Mouse (Mus musculus) heart, embryonic 13.5 days (tissue): ENCODE measurements around the gene Rnaseh2b. TPM values are rescaled to one million over a fixed set of nuclear protein-coding genes. Genes with fewer than 3 reads are reported as not detected.

Experiments
- ATAC-seq: fragments of 200-750 bp; cut with Nextera tagmentation; 2 replicates; pipeline ENCODE4 v1.8.0; 2017; ENCODE audit warnings: moderate TSS enrichment; ENCODE audit not compliant: insufficient number of reproducible peaks, low FRiP score, low TSS enrichment; ENCODE audit errors: extremely low read depth
- H3K27ac ChIP-seq: fragments of 300-500 bp; sonication (generic); replicated peaks from 2 replicates; pipeline ENCODE4 v1.5.1; 2015; ENCODE audit warnings: moderate library complexity, mild to moderate bottlenecking, inconsistent platforms
- H3K27me3 ChIP-seq: fragments of 300-500 bp; sonication (generic); replicated peaks from 2 replicates; pipeline ENCODE4 v1.6.1; 2015; ENCODE audit warnings: mild to moderate bottlenecking, inconsistent platforms
- H3K36me3 ChIP-seq: fragments of 300-500 bp; sonication (generic); 2 replicates; pipeline ENCODE4 v1.6.1; 2015; ENCODE audit warnings: mild to moderate bottlenecking, inconsistent platforms
- H3K4me1 ChIP-seq: fragments of 300-500 bp; sonication (generic); 2 replicates; pipeline ENCODE4 v1.6.1; 2015; ENCODE audit warnings: inconsistent platforms
- H3K4me2 ChIP-seq: fragments of 300-500 bp; sonication (generic); 2 replicates; pipeline ENCODE4 v1.6.1; 2015; ENCODE audit warnings: inconsistent platforms, mild to moderate bottlenecking, moderate library complexity
- H3K4me3 ChIP-seq: fragments of 300-500 bp; sonication (generic); 2 replicates; pipeline ENCODE4 v1.5.1; 2015; ENCODE audit warnings: moderate library complexity, mild to moderate bottlenecking, inconsistent platforms
- H3K9ac ChIP-seq: fragments of 300-500 bp; sonication (generic); 2 replicates; pipeline ENCODE4 v1.6.1; 2015; ENCODE audit warnings: inconsistent platforms, mild to moderate bottlenecking, moderate library complexity
- H3K9me3 ChIP-seq: fragments of 300-500 bp; sonication (generic); 2 replicates; pipeline ENCODE4 v1.6.1; 2016; ENCODE audit warnings: inconsistent platforms
- WGBS: fragments of 180-500 bp; shearing (Covaris S2); methylation state at CpG from one replicate; pipeline ENCODE4 v1.1.7; 2015; ENCODE audit warnings: mixed read lengths; 5-methylcytosine and 5-hydroxymethylcytosine counted together
- polyA plus RNA-seq: library from polyadenylated mRNA; unstranded; fragments of >200 nt; fragmentation: Nextera tagmentation; extraction: Ambion mirVana; gene quantifications from 2 replicates; pipeline ENCODE4 v1.2.1, GENCODE M21; 2015

Gene Rnaseh2b
- polyA plus RNA-seq, 1 experiment from 2014 or later, result 53.4 TPM

- H3K27ac ChIP-seq, result peak overlapping the region; percentile 61
- H3K36me3 ChIP-seq, result no peaks in the 10 kb centered on the region
- peak overlapping the region; percentile 20 for H3K4me2 ChIP-seq
- 71% methylated on average over 9 of the region's 9 CpGs for WGBS
- peaks cover 15% of the 10 kb centered on the region for H3K4me1 ChIP-seq
- no peak for ATAC-seq
- no peak overlapping the region for H3K9ac ChIP-seq
- H3K9me3 ChIP-seq, result no peaks in the 10 kb centered on the region
- no peak overlapping the region for H3K4me3 ChIP-seq
- H3K27me3 ChIP-seq, result no peaks in the 10 kb centered on the region
These were observed 97.5 kb downstream of the Rnaseh2b start for GRCm38 (mm10) chr14:62389729-62390536.

DNA sequence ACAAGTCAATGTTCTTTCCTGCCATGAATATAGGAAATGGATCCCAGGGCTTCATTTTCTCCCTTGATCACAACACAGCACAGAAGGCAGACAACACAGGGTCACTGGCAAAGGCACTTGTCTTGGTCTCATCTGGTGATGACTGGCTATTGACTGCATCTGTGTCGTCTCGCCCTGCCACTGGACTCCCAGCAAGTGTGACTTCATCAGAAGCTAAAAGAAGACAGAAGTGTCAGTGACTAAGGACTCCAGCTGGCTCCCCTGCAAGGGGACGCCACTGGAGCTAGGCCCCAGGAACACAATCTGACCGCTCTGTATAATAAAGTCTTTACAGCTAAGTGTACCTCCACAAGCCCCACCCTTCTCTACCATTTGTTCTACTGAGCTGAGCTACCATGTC lies 100.4 kb downstream of the Rnaseh2b start:
- H3K27me3 ChIP-seq, result no peaks in the 10 kb centered on the region
- no peak overlapping the region for H3K4me2 ChIP-seq
- no peak overlapping the region; the same call in 1 of the 2 replicates for H3K9ac ChIP-seq
- H3K27ac ChIP-seq, result no peak overlapping the region
- H3K4me3 ChIP-seq, result no peak overlapping the region
- H3K36me3 ChIP-seq, result no peaks in the 10 kb centered on the region
- 47% methylated on average over 4 of the region's 4 CpGs for WGBS
- peaks cover 29% of the 10 kb centered on the region for H3K4me1 ChIP-seq
- ATAC-seq, result no peak
- no peaks in the 10 kb centered on the region for H3K9me3 ChIP-seq

DNA sequence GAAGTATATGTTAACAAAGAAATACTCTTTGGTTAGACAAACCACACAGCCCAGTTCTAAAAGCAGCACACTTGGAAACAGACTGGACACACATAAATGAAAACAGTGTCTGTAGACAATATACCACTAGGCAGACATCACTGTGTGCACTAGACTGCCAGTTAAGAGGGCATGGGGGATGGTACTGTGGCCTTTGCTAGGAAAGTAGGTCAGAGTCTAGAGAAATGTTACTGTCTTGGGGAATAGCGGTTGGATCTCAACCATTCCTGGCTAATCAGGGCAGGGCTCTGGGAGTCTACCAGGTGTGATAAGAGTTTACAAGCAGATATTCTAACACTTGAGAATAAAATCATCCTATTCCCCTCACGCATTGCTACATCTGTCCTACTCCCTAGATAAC lies 103.0 kb downstream of the Rnaseh2b start:
- Histone ChIP-seq H3K27ac (no peak overlapping the region), H3K27me3 (no peaks in the 10 kb centered on the region), H3K4me3 (no peak overlapping the region), H3K9me3 (no peaks in the 10 kb centered on the region), H3K9ac (no peak overlapping the region), H3K36me3 (no peaks in the 10 kb centered on the region), H3K4me2 (no peak overlapping the region), H3K4me1 (peaks cover 24% of the 10 kb centered on the region)
- 83% methylated on average over 2 of the region's 2 CpGs for WGBS
- no peak for ATAC-seq

DNA sequence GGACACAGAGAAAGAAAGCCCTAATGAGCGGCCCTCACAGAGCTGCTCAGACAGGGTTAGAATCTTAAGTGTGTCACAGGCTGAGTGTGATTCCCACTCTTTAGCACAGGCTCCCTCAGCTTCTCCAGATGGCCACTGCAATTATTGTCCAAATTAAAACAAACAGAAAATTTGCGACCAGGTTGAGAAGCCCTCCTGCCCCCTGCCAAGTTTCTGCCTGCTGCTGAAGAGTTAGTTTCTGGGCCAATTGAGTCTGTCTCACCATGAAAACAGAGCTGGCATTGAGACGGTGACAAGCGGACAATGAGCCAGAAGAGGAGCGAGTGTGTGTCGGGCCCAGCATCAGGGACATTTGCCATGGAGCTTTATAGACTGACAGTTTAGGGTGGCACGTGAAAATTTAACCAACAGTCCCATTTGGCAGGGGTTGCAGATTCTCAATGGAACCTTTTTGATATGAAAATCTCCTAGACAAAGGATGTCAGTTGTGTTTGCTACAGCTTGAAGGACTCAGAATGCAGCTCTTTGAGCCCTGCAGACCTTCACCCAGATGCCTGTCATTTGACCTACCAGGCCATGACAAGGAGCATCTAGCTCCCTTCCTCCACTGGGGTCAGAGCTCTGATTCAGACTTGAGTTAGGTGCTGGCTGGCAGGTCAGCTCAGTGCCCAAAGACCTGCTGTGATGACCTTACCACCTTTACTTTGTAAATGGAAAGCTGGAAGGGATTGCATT lies 123.8 kb downstream of the Rnaseh2b start:
- H3K9ac ChIP-seq, result no peak overlapping the region
- H3K4me3 ChIP-seq, result no peak overlapping the region
- no peaks in the 10 kb centered on the region for H3K27me3 ChIP-seq
- H3K27ac ChIP-seq, result peak overlapping the region; percentile 69
- no peak for ATAC-seq
- no peaks in the 10 kb centered on the region for H3K36me3 ChIP-seq
- WGBS, result 72% methylated on average over 7 of the region's 7 CpGs
- peaks cover 32% of the 10 kb centered on the region for H3K4me1 ChIP-seq
- H3K4me2 ChIP-seq, result no peak overlapping the region
- H3K9me3 ChIP-seq, result no peaks in the 10 kb centered on the region

GRCm38 (mm10) chr14:62416742-62417134 lies 124.3 kb downstream of the Rnaseh2b start:
- Histone ChIP-seq H3K36me3 (no peaks in the 10 kb centered on the region), H3K27me3 (no peaks in the 10 kb centered on the region), H3K4me1 (peaks cover 32% of the 10 kb centered on the region), H3K4me2 (0 out of 2 replicates have a peak overlapping the region, but pooled peaks have one; percentile 14), H3K9me3 (no peaks in the 10 kb centered on the region), H3K27ac (peak overlapping the region; percentile 69), H3K4me3 (no peak overlapping the region), H3K9ac (no peak overlapping the region)
- no peak for ATAC-seq
- WGBS, result 13% methylated on average over 1 of the region's 1 CpGs

- no peak for ATAC-seq
- Histone ChIP-seq H3K4me3 (no peak overlapping the region), H3K27me3 (no peaks in the 10 kb centered on the region), H3K4me2 (no peak overlapping the region), H3K9ac (no peak overlapping the region), H3K36me3 (no peaks in the 10 kb centered on the region), H3K27ac (peak overlapping the region; percentile 69), H3K4me1 (peaks cover 32% of the 10 kb centered on the region), H3K9me3 (no peaks in the 10 kb centered on the region)
- WGBS, result 73% methylated on average over 3 of the region's 3 CpGs
These were observed 125.1 kb downstream of the Rnaseh2b start for GRCm38 (mm10) chr14:62417501-62417900.

- no peak for ATAC-seq
- Histone ChIP-seq H3K36me3 (no peaks in the 10 kb centered on the region), H3K4me1 (peaks cover 8% of the 10 kb centered on the region), H3K27me3 (no peaks in the 10 kb centered on the region), H3K9ac (no peak overlapping the region), H3K4me2 (no peak overlapping the region), H3K4me3 (no peak overlapping the region), H3K9me3 (no peaks in the 10 kb centered on the region), H3K27ac (no peak overlapping the region)
- WGBS, result 60% methylated on average over 4 of the region's 4 CpGs
These were observed 129.9 kb downstream of the Rnaseh2b start for GRCm38 (mm10) chr14:62422265-62422664.

Other genes with a start within 250 kb of the Rnaseh2b start
- gene Dleu7, start 458 bp downstream of the Rnaseh2b start, polyA plus RNA-seq, result 1.1 and 1.2 TPM in 2 replicates
- gene Gucy1b2, start 163.7 kb downstream of the Rnaseh2b start, polyA plus RNA-seq, result 0.05 and 0.12 TPM in 2 replicates